Mouse (Mus musculus) CH12.LX (cell line): ENCODE measurements around the gene Brd3. TPM values are rescaled to one million over a fixed set of nuclear protein-coding genes. Genes with fewer than 3 reads are reported as not detected.

ENCODE experiments used
- DNase-seq: peaks from one replicate; pipeline ENCODE4 v3.0.0-alpha.2; 2013; ENCODE audit errors: extremely low read depth
- H3K27ac ChIP-seq: 2 replicates; pipeline ENCODE4 v1.5.1; 2012; ENCODE audit warnings: low read depth, mild to moderate bottlenecking, control low read depth, moderate library complexity; ENCODE audit not compliant: insufficient read depth
- H3K27me3 ChIP-seq: replicated peaks from 2 replicates; pipeline ENCODE3; 2012; ENCODE audit warnings: inconsistent platforms
- H3K36me3 ChIP-seq, 2 experiments: replicated peaks in 1 of 2; 2 replicates each; pipeline versions ENCODE3 to v1.6.1; 2012; ENCODE audit warnings: inconsistent platforms in 1 of 2, low read length in 1 of 2, mild to moderate bottlenecking in 1 of 2, mixed read lengths in 1 of 2, moderate library complexity in 1 of 2; ENCODE audit not compliant: control insufficient read depth in 1 of 2, insufficient read depth in 1 of 2
- H3K4me1 ChIP-seq, 2 experiments: 2 replicates each; pipeline ENCODE4 v1.6.1; 2012; ENCODE audit warnings: inconsistent platforms in 1 of 2, moderate library complexity in 1 of 2; ENCODE audit not compliant: insufficient read depth in 2 of 2, control insufficient read depth in 1 of 2
- H3K4me2 ChIP-seq: 2 replicates; pipeline ENCODE4 v1.6.1; 2012; ENCODE audit warnings: low read depth, mild to moderate bottlenecking, control low read depth; ENCODE audit not compliant: poor library complexity, insufficient read depth, severe bottlenecking
- H3K4me3 ChIP-seq, 3 experiments: fragments of 150-350 bp in 1 of 3; sonication (generic) in 1 of 3; replicated peaks in 1 of 3; 2 replicates each; pipeline versions ENCODE3 to v1.5.1; 2011 to 2012; ENCODE audit warnings: low read depth in 2 of 3, low read length in 2 of 3, mild to moderate bottlenecking in 2 of 3, moderate library complexity in 2 of 3, control low read depth in 1 of 3, improper control_type of control experiment in 1 of 3, inconsistent platforms in 1 of 3, mixed read lengths in 1 of 3; ENCODE audit not compliant: poor library complexity in 1 of 3
- H3K79me2 ChIP-seq: replicated peaks from 2 replicates; pipeline ENCODE4 v1.6.1; 2012; ENCODE audit warnings: mild to moderate bottlenecking, moderate library complexity; ENCODE audit not compliant: control insufficient read depth, poor library complexity, insufficient read depth, severe bottlenecking; ENCODE audit errors: extremely low read depth
- H3K9ac ChIP-seq: 2 replicates; pipeline ENCODE4 v1.6.1; 2012; ENCODE audit warnings: low read depth, mild to moderate bottlenecking, control low read depth, moderate library complexity; ENCODE audit not compliant: insufficient read depth
- H3K9me3 ChIP-seq: replicated peaks from 2 replicates; pipeline ENCODE3; 2012; ENCODE audit warnings: low read length, inconsistent platforms, mixed read lengths
- JUN ChIP-seq: IDR thresholded peaks from 2 replicates; pipeline ENCODE4 v1.6.1; 2011; ENCODE audit warnings: low read depth, mild to moderate bottlenecking, low read length, improper control_type of control experiment, moderate library complexity; ENCODE audit not compliant: insufficient read depth
- NRF1 ChIP-seq: IDR thresholded peaks from 2 replicates; pipeline ENCODE4 v1.6.1; 2014; ENCODE audit warnings: low read depth, mild to moderate bottlenecking, inconsistent platforms, low read length, improper control_type of control experiment, moderate library complexity
- SMC3 ChIP-seq: IDR thresholded peaks from 2 replicates; pipeline ENCODE4 v1.6.1; 2011; ENCODE audit warnings: low read depth, low read length, improper control_type of control experiment
- TCF12 ChIP-seq: IDR thresholded peaks from 2 replicates; pipeline ENCODE4 v1.6.1; 2014; ENCODE audit warnings: low read depth, mild to moderate bottlenecking, inconsistent platforms, low read length, improper control_type of control experiment
- USF2 ChIP-seq: conservative IDR thresholded peaks from 2 replicates; pipeline ENCODE4 v1.6.1; 2011; ENCODE audit warnings: low read depth, low read length, improper control_type of control experiment
- ZKSCAN1 ChIP-seq: IDR thresholded peaks from 2 replicates; pipeline ENCODE4 v1.6.1; 2012; ENCODE audit warnings: low read depth, inconsistent platforms, low read length, improper control_type of control experiment, borderline replicate concordance
- dilution Hi-C: fragments of 300-500 bp; cut with MboI; formaldehyde crosslinking; loops from 2 replicates; pipeline ENCODE4 v1.14.3; 2020; ENCODE audit warnings: low sequenced_read_pairs; ENCODE audit not compliant: extremely low pct_unique_long_range_greater_than_20kb, extremely low pct_ligation_motif_present
- in situ Hi-C: fragments of 300-500 bp; cut with MboI; formaldehyde crosslinking; loops from 3 replicates; pipeline ENCODE4 v1.14.3; 2019; ENCODE audit warnings: low sequenced_read_pairs, low pct_ligation_motif_present, low pct_unique_long_range_greater_than_20kb, mixed read lengths
- polyA plus RNA-seq: library from polyadenylated mRNA; unstranded; fragments of >175 nt; gene quantifications from 2 replicates; pipeline ENCODE4 v1.2.1, GENCODE M21; 2012; ENCODE audit warnings: low read depth; ENCODE audit not compliant: insufficient read length
- total RNA-seq, 2 experiments: library from RNA; depleted of rRNA; stranded (reverse); fragments of 300-350 nt in 1 of 2; fragments of >200 nt in 1 of 2; gene quantifications; 2 replicates each; pipeline ENCODE4 v1.2.3; 2012 to 2014

The Brd3 gene
- total and polyA plus RNA-seq, 3 experiments: 2.5 to 17.1 (median 6.6) TPM

DNA sequence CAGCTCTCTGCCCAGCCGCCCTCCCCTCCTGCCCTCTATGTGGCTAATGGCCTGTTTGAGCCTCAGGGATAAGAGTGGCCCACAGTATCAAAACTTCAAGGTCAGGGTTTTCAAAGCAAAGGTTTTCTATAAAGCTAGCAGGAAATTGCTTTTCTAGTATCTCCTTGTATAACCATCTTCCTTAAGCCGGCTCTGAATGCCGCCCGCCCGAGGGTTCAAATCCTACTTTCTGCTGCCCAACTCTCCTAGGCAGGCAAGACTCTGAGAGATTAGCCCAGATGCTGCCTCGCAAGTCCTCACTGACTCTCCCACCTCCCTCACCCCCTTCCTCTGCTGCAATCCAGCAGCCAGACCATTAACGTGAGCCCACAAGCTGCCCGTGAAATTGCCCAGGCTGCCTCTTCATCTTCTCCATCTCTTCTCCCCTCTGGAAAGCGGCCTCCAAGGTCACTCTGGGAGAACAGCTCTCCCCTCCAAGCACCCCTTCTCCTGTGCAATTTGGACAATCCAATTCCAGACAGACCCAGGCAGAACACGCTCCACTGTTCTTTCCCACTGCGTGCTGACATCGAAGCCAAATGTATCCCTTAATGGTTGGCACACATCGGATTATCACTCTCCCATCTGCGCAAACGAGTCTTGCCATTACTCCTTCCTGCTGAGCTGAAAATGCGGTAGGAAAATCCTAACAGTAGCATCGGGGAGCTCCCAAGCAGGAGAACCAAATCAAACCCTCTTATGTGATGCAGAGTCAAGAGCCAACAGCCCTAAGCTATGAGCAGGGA lies 110.6 kb downstream of the Brd3 start:
- Histone ChIP-seq H3K9me3 (peaks cover 17% of the 10 kb centered on the region), H3K36me3 (peaks cover 16 to 83% of the 10 kb centered on the region in 2 experiments), H3K4me1 (peaks cover 55 to 90% of the 10 kb centered on the region in 2 experiments), H3K4me3 (no peak overlapping the region), H3K4me2 (no peak overlapping the region), H3K27ac (no peak overlapping the region), H3K27me3 (no peaks in the 10 kb centered on the region), H3K79me2 (peaks cover 97% of the 10 kb centered on the region), H3K9ac (no peak overlapping the region)
- no peak for TF ChIP-seq USF2
- TF ChIP-seq JUN: no peak
- no peak for TF ChIP-seq ZKSCAN1
- no peak for TF ChIP-seq SMC3
- no peak for TF ChIP-seq TCF12
- no peak for TF ChIP-seq NRF1
- dilution Hi-C loops (no loop called here), in situ Hi-C loops (no loop called here)
- no peak for DNase-seq

Other genes with a start within 250 kb of the Brd3 start
- gene Vav2, start 80.6 kb downstream of the Brd3 start, total RNA-seq (2012; rRNA removed): 46.6 and 48.5 TPM in 2 replicates
- gene Vav2, start 80.6 kb downstream of the Brd3 start, total RNA-seq (2014; rRNA removed): 31.5 and 31.7 TPM in 2 replicates
- 46.8 and 47.3 TPM in 2 replicates for gene Vav2, start 80.6 kb downstream of the Brd3 start, polyA plus RNA-seq
- 0.92 and 2.1 TPM in 2 replicates for gene Brd3os, start 65.3 kb downstream of the Brd3 start, total RNA-seq (2012; rRNA removed)
- gene Brd3os, start 65.3 kb downstream of the Brd3 start, total RNA-seq (2014; rRNA removed): 0.74 and 1.2 TPM in 2 replicates
- 1.2 and 1.8 TPM in 2 replicates for gene Brd3os, start 65.3 kb downstream of the Brd3 start, polyA plus RNA-seq
- gene Wdr5, start 7.5 kb upstream of the Brd3 start, total RNA-seq (2012; rRNA removed): 33.9 and 37.2 TPM in 2 replicates
- gene Wdr5, start 7.5 kb upstream of the Brd3 start, total RNA-seq (2014; rRNA removed): 55.5 and 56.0 TPM in 2 replicates
- gene Wdr5, start 7.5 kb upstream of the Brd3 start, polyA plus RNA-seq: 54.8 and 54.9 TPM in 2 replicates
- 2.1 and 2.6 TPM in 2 replicates for gene Rxra, start 168.8 kb upstream of the Brd3 start, total RNA-seq (2012; rRNA removed)
- gene Rxra, start 168.8 kb upstream of the Brd3 start, total RNA-seq (2014; rRNA removed): 1.8 and 2.4 TPM in 2 replicates
- 4.1 and 5.5 TPM in 2 replicates for gene Rxra, start 168.8 kb upstream of the Brd3 start, polyA plus RNA-seq